Mouse (Mus musculus) intestine, postnatal 0 days (tissue): ENCODE data around the gene Tiam1. TPM values are rescaled to one million over a fixed set of nuclear protein-coding genes. Genes with fewer than 3 reads are reported as not detected.

Experiments
- ATAC-seq: fragments of 200-750 bp; cut with Nextera tagmentation; 2 replicates; pipeline ENCODE4 v1.8.0; 2017; ENCODE audit warnings: mild to moderate bottlenecking, moderate TSS enrichment, moderate library complexity
- H3K27ac ChIP-seq: fragments of 300-500 bp; sonication (generic); 2 replicates; pipeline ENCODE4 v1.5.1; 2014; ENCODE audit warnings: mild to moderate bottlenecking, low read depth, low read length, moderate library complexity
- H3K27me3 ChIP-seq: fragments of 300-500 bp; sonication (generic); replicated peaks from 2 replicates; pipeline ENCODE4 v1.6.1; 2014; ENCODE audit warnings: low read length, mixed read lengths; ENCODE audit not compliant: control insufficient read depth, insufficient read depth
- H3K36me3 ChIP-seq: fragments of 300-500 bp; sonication (generic); 2 replicates; pipeline ENCODE4 v1.6.1; 2014; ENCODE audit warnings: mild to moderate bottlenecking, moderate library complexity; ENCODE audit not compliant: control insufficient read depth, insufficient read depth
- H3K4me1 ChIP-seq: fragments of 300-500 bp; sonication (generic); replicated peaks from 2 replicates; pipeline ENCODE4 v1.6.1; 2014; ENCODE audit warnings: antibody characterized with exemption, low read length, mixed read lengths; ENCODE audit not compliant: control insufficient read depth, insufficient read depth
- H3K4me2 ChIP-seq: fragments of 300-500 bp; sonication (generic); replicated peaks from 2 replicates; pipeline ENCODE4 v1.6.1; 2014; ENCODE audit warnings: low read depth, mild to moderate bottlenecking, moderate library complexity
- H3K4me3 ChIP-seq: fragments of 300-500 bp; sonication (generic); 2 replicates; pipeline ENCODE4 v1.5.1; 2014; ENCODE audit warnings: low read depth, low read length
- H3K9ac ChIP-seq: fragments of 300-500 bp; sonication (generic); 2 replicates; pipeline ENCODE4 v1.6.1; 2014; ENCODE audit warnings: mild to moderate bottlenecking, low read depth, low read length
- H3K9me3 ChIP-seq: fragments of 300-500 bp; sonication (generic); 2 replicates; pipeline ENCODE4 v1.6.1; 2016; ENCODE audit warnings: mixed run types; ENCODE audit not compliant: control insufficient read depth
- CTCF ChIP-seq: sonication (generic); IDR thresholded peaks from 2 replicates; pipeline ENCODE4 v1.5.1; 2016; ENCODE audit warnings: low read depth, mild to moderate bottlenecking, control low read depth, antibody characterized with exemption, moderate library complexity
- WGBS: fragments of 180-500 bp; shearing (Covaris S2); extraction: QIAGEN DNeasy Blood & Tissue Kit; methylation state at CpG from one replicate; pipeline ENCODE4 v1.1.7; 2014; 5-methylcytosine and 5-hydroxymethylcytosine counted together
- polyA plus RNA-seq: library from polyadenylated mRNA; unstranded; fragments of >200 nt; fragmentation: Nextera tagmentation; extraction: Ambion mirVana; gene quantifications from 2 replicates; pipeline ENCODE4 v1.2.1, GENCODE M21; 2015

Gene Tiam1
- polyA plus RNA-seq, 1 experiment from 2014 or later, result 3.3 TPM

DNA sequence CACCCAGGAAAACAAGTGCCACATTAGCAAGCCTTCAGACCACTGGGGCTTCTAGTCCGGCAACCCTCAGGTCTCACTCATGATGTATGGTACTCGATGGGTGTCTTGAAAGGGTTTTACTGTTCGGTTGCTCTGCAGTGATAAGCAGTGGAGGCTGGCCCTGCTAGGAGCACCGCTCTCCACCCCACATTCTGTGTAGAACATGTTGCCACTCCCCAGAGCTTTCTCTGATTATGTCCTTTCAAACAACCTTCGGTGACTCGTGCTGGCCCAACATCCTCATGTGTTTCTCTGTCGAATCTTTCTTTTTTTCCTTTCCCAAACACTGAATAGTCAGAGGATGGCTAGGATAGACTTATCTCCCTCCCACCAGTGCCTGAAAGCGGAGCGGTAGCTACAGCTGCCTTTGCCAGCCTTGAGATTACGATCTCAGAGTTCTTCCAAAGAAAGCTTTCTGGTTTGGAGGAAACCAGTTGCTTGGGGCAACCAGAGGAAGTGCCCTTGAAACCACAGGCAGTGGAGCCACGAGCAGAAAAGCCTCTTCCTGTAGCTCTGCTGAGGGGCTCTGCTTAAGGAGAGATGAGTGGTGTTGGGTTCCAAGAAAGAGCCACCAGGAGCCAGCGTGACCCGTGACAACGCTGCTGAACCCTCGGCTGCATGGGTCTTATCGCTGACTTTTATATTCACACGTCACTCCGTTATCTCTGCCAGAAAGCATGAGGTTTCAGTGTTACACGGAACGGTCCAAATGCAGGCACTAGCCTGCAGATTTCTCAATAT lies 157.7 kb downstream of the Tiam1 start:
- no peaks in the 10 kb centered on the region for H3K27me3 ChIP-seq
- H3K9me3 ChIP-seq, result no peaks in the 10 kb centered on the region
- WGBS, result 74% methylated on average over 20 of the region's 20 CpGs
- H3K4me1 ChIP-seq, result no peaks in the 10 kb centered on the region
- H3K27ac ChIP-seq, result no peak overlapping the region
- H3K4me2 ChIP-seq, result no peak overlapping the region
- no peak overlapping the region; the same call in 1 of the 2 replicates for H3K9ac ChIP-seq
- ATAC-seq, result no peak
- no peak overlapping the region for H3K4me3 ChIP-seq
- no peak for TF ChIP-seq CTCF
- no peaks in the 10 kb centered on the region for H3K36me3 ChIP-seq

DNA sequence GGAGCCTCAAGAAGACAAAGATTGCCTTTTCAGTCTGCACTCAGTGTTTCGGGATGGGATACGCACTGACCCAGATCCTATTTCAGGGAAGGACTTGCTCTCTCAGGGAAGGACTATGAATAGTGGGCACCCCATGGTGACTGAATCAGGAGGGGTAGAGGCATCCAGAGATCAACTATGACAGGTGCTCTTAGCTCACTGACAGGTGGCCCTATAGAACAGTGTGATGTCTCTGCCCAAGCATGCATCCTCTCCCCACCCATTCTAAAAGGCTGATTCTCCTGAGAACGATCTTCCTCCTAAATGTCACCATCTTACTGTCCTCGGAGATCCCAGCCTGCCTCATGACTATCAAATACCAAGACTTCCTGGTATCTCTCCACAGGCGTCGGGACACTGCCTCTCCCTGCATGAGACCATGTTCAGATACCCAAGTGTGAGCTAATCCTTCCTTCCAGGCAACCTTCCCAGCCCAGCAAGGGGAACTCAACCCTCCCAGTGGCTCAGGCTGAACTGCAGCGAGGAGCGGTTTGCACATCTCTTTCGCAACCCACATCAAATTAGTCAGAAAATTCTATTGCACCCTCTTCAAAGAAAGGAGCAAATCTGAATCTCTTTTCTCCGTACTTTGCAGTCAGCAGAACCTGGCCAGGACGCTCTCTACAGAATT lies 163.4 kb downstream of the Tiam1 start:
- Histone ChIP-seq H3K4me2 (no peak overlapping the region), H3K9ac (no peak overlapping the region), H3K9me3 (no peaks in the 10 kb centered on the region), H3K4me1 (no peaks in the 10 kb centered on the region), H3K4me3 (no peak overlapping the region), H3K27ac (no peak overlapping the region), H3K27me3 (no peaks in the 10 kb centered on the region), H3K36me3 (no peaks in the 10 kb centered on the region)
- no peak for ATAC-seq
- 85% methylated on average over 11 of the region's 11 CpGs for WGBS
- no peak for TF ChIP-seq CTCF

DNA sequence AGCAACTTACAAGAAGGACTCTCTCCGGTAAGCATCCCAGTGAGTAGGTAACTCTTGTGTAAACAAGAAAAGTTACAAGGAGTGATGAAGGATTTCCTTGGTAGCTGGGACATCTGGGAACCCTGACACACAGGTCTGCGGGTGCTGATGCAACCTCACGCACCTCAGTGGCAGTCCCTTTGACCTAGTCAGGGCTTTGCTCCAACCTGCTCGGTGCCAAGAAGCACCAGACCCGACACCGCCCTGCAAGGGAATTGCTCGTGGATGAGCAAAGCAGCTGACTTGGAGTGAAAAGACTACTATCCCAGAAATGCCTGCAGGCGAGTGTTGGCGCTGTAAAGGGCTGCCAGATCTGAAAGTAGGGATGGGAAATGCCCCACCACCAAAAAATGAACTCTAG lies 168.1 kb downstream of the Tiam1 start:
- Histone ChIP-seq H3K9me3 (no peaks in the 10 kb centered on the region), H3K4me1 (no peaks in the 10 kb centered on the region), H3K4me2 (no peak overlapping the region), H3K27ac (no peak overlapping the region), H3K4me3 (no peak overlapping the region), H3K27me3 (no peaks in the 10 kb centered on the region), H3K9ac (no peak overlapping the region), H3K36me3 (no peaks in the 10 kb centered on the region)
- WGBS, result 81% methylated on average over 9 of the region's 9 CpGs
- ATAC-seq, result no peak
- TF ChIP-seq CTCF, result no peak

DNA sequence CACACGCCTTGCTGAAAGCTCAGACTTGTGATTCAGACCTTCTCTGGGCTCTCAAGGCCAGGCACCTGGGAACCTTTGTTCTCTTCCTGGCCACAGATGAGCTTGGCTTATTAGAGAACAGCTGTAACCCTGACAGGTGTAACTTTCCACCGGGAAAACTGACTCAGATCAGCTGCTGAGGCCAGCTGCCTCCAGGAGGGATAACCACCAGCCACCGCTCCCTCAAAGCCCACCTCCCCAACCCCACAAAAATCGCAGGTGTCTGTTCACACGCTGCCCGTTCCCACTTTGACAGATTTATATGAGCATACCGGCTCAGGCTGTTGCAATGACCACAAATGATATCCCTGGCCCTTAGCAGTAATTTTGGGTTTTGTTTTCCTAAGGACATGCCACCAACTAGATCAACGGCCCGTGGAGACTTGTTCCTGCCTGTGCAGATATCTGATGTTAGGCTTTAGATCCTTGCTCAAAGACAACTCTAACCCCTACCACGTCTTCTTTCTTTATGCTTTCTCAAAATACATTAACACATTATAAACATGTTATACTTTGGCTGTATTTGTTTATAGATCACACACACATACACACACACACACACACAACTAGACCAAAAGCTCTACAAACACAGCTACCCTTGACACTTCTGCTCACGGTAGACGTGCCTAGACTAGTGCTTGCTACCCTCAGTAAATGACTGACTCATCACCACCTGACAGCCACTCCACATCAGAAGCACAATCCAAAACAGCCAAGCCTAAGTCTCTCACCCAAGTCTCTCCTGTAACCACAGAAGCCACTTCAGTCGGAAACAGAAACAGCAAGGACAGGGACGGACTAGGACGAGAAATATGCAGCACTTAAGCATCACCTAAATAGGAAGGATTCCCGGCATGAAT lies 169.5 kb downstream of the Tiam1 start:
- H3K4me2 ChIP-seq, result no peak overlapping the region
- H3K27ac ChIP-seq, result no peak overlapping the region
- TF ChIP-seq CTCF, result no peak
- no peaks in the 10 kb centered on the region for H3K36me3 ChIP-seq
- no peaks in the 10 kb centered on the region for H3K4me1 ChIP-seq
- H3K9ac ChIP-seq, result no peak overlapping the region
- no peak for ATAC-seq
- H3K27me3 ChIP-seq, result no peaks in the 10 kb centered on the region
- no peak overlapping the region for H3K4me3 ChIP-seq
- 70% methylated on average over 16 of the region's 16 CpGs for WGBS
- H3K9me3 ChIP-seq, result no peaks in the 10 kb centered on the region

GRCm38 (mm10) chr16:89972854-89973487 lies 170.6 kb downstream of the Tiam1 start:
- no peaks in the 10 kb centered on the region for H3K4me1 ChIP-seq
- H3K4me2 ChIP-seq, result no peak overlapping the region
- no peaks in the 10 kb centered on the region for H3K9me3 ChIP-seq
- no peaks in the 10 kb centered on the region for H3K27me3 ChIP-seq
- no peak overlapping the region for H3K4me3 ChIP-seq
- no peak for TF ChIP-seq CTCF
- H3K9ac ChIP-seq, result no peak overlapping the region
- WGBS, result 90% methylated on average over 15 of the region's 15 CpGs
- no peak for ATAC-seq
- no peak overlapping the region for H3K27ac ChIP-seq
- H3K36me3 ChIP-seq, result no peaks in the 10 kb centered on the region
